Mouse (Mus musculus) stomach, embryonic 14.5 days (tissue): ENCODE data around the gene Gpr27. TPM values are rescaled to one million over a fixed set of nuclear protein-coding genes. Genes with fewer than 3 reads are reported as not detected.

ENCODE experiments used
- ATAC-seq: fragments of 200-750 bp; cut with Nextera tagmentation; 2 replicates; pipeline ENCODE4 v1.8.0; 2017; ENCODE audit warnings: low read depth, moderate TSS enrichment; ENCODE audit not compliant: insufficient number of reproducible peaks, insufficient read depth, low FRiP score
- H3K27ac ChIP-seq: fragments of 300-500 bp; sonication (generic); 2 replicates; pipeline ENCODE4 v1.5.1; 2014; ENCODE audit warnings: mild to moderate bottlenecking, low read length, moderate library complexity, mixed read lengths
- H3K27me3 ChIP-seq: fragments of 300-500 bp; sonication (generic); 2 replicates; pipeline ENCODE4 v1.6.1; 2014; ENCODE audit warnings: low read length, control low read depth, mixed read lengths; ENCODE audit not compliant: control insufficient read depth, insufficient read depth
- H3K36me3 ChIP-seq: fragments of 300-500 bp; sonication (generic); 2 replicates; pipeline ENCODE4 v1.6.1; 2014; ENCODE audit warnings: mild to moderate bottlenecking, control low read depth, low read length, moderate library complexity, mixed read lengths; ENCODE audit not compliant: control insufficient read depth, insufficient read depth
- H3K4me1 ChIP-seq: fragments of 300-500 bp; sonication (generic); 2 replicates; pipeline ENCODE4 v1.6.1; 2014; ENCODE audit warnings: low read length, control low read depth, mixed read lengths; ENCODE audit not compliant: control insufficient read depth, insufficient read depth
- H3K4me2 ChIP-seq: fragments of 300-500 bp; sonication (generic); replicated peaks from 2 replicates; pipeline ENCODE4 v1.6.1; 2014; ENCODE audit warnings: low read depth, low read length, control low read depth
- H3K4me3 ChIP-seq: fragments of 300-500 bp; sonication (generic); 2 replicates; pipeline ENCODE4 v1.5.1; 2014; ENCODE audit warnings: low read depth, low read length, control low read depth
- H3K9ac ChIP-seq: fragments of 300-500 bp; sonication (generic); replicated peaks from 2 replicates; pipeline ENCODE4 v1.6.1; 2014; ENCODE audit warnings: low read depth, mild to moderate bottlenecking, control low read depth, low read length, moderate library complexity, mixed read lengths
- H3K9me3 ChIP-seq: fragments of 300-500 bp; sonication (generic); 2 replicates; pipeline ENCODE4 v1.6.1; 2016; ENCODE audit warnings: low read depth, low read length, control low read depth; ENCODE audit not compliant: control insufficient read depth
- WGBS: fragments of 180-500 bp; shearing (Covaris S2); extraction: QIAGEN DNeasy Blood & Tissue Kit; methylation state at CpG from one replicate; pipeline ENCODE4 v1.1.7; 2014; 5-methylcytosine and 5-hydroxymethylcytosine counted together
- polyA plus RNA-seq: library from polyadenylated mRNA; unstranded; fragments of >200 nt; fragmentation: Nextera tagmentation; extraction: Ambion mirVana; gene quantifications from 2 replicates; pipeline ENCODE4 v1.2.1, GENCODE M21; 2014

The Gpr27 gene
- polyA plus RNA-seq, 1 experiment from 2014 or later, result 3.6 TPM

GRCm38 (mm10) chr6:99655488-99655887 is 37.0 kb upstream of the Gpr27 start:
- Histone ChIP-seq H3K4me1 (no peaks in the 10 kb centered on the region), H3K27ac (no peak overlapping the region), H3K4me3 (no peak overlapping the region), H3K9me3 (no peaks in the 10 kb centered on the region), H3K27me3 (no peaks in the 10 kb centered on the region), H3K9ac (no peak overlapping the region), H3K36me3 (no peaks in the 10 kb centered on the region), H3K4me2 (no peak overlapping the region)
- 58% methylated on average over 7 of the region's 7 CpGs for WGBS
- ATAC-seq, result no peak

- Histone ChIP-seq H3K4me1 (peaks cover 3% of the 10 kb centered on the region; the same call in 1 of the 2 replicates), H3K4me2 (no peak overlapping the region), H3K36me3 (no peaks in the 10 kb centered on the region), H3K9me3 (no peaks in the 10 kb centered on the region), H3K4me3 (no peak overlapping the region), H3K27me3 (no peaks in the 10 kb centered on the region), H3K27ac (no peak overlapping the region), H3K9ac (no peak overlapping the region)
- WGBS, result 87% methylated on average over 2 of the region's 2 CpGs
- no peak for ATAC-seq
These were observed 36.4 kb upstream of the Gpr27 start for GRCm38 (mm10) chr6:99656088-99656487.

- Histone ChIP-seq H3K9me3 (no peaks in the 10 kb centered on the region), H3K36me3 (no peaks in the 10 kb centered on the region), H3K4me2 (no peak overlapping the region), H3K4me3 (no peak overlapping the region), H3K4me1 (peaks cover 3% of the 10 kb centered on the region; the same call in 1 of the 2 replicates), H3K27ac (no peak overlapping the region), H3K9ac (no peak overlapping the region), H3K27me3 (no peaks in the 10 kb centered on the region)
- no peak for ATAC-seq
- 88% methylated on average over 10 of the region's 10 CpGs for WGBS
These were observed 33.9 kb upstream of the Gpr27 start for GRCm38 (mm10) chr6:99658586-99658985.

- Histone ChIP-seq H3K4me2 (no peak overlapping the region), H3K36me3 (no peaks in the 10 kb centered on the region), H3K4me3 (no peak overlapping the region), H3K9me3 (no peaks in the 10 kb centered on the region), H3K9ac (no peak overlapping the region), H3K4me1 (peaks cover 5% of the 10 kb centered on the region; the same call in 1 of the 2 replicates), H3K27me3 (no peaks in the 10 kb centered on the region), H3K27ac (0 out of 2 replicates have a peak overlapping the region, but pooled peaks have one; percentile 10)
- 32% methylated on average over 3 of the region's 3 CpGs for WGBS
- no peak for ATAC-seq
These were observed 32.0 kb upstream of the Gpr27 start for GRCm38 (mm10) chr6:99660443-99660842.

GRCm38 (mm10) chr6:99663232-99663631 is 29.2 kb upstream of the Gpr27 start:
- 78% methylated on average over 8 of the region's 8 CpGs for WGBS
- no peak overlapping the region for H3K4me3 ChIP-seq
- H3K9me3 ChIP-seq, result no peaks in the 10 kb centered on the region
- no peaks in the 10 kb centered on the region for H3K27me3 ChIP-seq
- H3K36me3 ChIP-seq, result no peaks in the 10 kb centered on the region
- H3K27ac ChIP-seq, result no peak overlapping the region
- no peak overlapping the region for H3K4me2 ChIP-seq
- no peak for ATAC-seq
- H3K9ac ChIP-seq, result no peak overlapping the region
- H3K4me1 ChIP-seq, result peaks cover 7% of the 10 kb centered on the region; the same call in 1 of the 2 replicates

GRCm38 (mm10) chr6:99665457-99666317 is 26.8 kb upstream of the Gpr27 start:
- peak overlapping the region; percentile 54 for H3K9ac ChIP-seq
- 0 out of 2 replicates have a peak overlapping the region, but pooled peaks have one; percentile 24 for H3K27ac ChIP-seq
- ATAC-seq, result no peak

GRCm38 (mm10) chr6:99666318-99667171 is 25.9 kb upstream of the Gpr27 start, which contains the start of the genes Eif4e3 and Gm20696:
Gene Eif4e3, minus strand, starts transcription at chr6:99666771.
Gene Gm20696, minus strand, starts transcription at chr6:99666797.
- Histone ChIP-seq H3K9ac (peak within 1 kb of the TSS; percentile 54), H3K27me3 (no peaks in the 10 kb centered on the region), H3K9me3 (no peaks in the 10 kb centered on the region), H3K27ac (peak within 1 kb of the TSS; percentile 36; the same call in 1 of the 2 replicates), H3K4me1 (peaks cover 5% of the 10 kb centered on the region; the same call in 1 of the 2 replicates), H3K4me2 (peak within 1 kb of the TSS; percentile 83), H3K4me3 (peak within 1 kb of the TSS; percentile 85), H3K36me3 (no peaks in the 10 kb centered on the region)
- ATAC-seq, result peak; percentile 66
- WGBS, result under 1% methylated on average over 67 of the region's 75 CpGs

More at GRCm38 (mm10) chr6:99665457-99666317, 26.8 kb upstream of the Gpr27 start:
- Histone ChIP-seq H3K4me3 (peak overlapping the region; percentile 85), H3K9me3 (no peaks in the 10 kb centered on the region), H3K4me2 (peak overlapping the region; percentile 83), H3K27me3 (no peaks in the 10 kb centered on the region), H3K4me1 (peaks cover 6% of the 10 kb centered on the region; the same call in 1 of the 2 replicates), H3K36me3 (no peaks in the 10 kb centered on the region)
- 22% methylated on average over 16 of the region's 16 CpGs for WGBS

- no peaks in the 10 kb centered on the region for H3K9me3 ChIP-seq
- peak overlapping the region; percentile 83 for H3K4me2 ChIP-seq
- peak overlapping the region; percentile 85 for H3K4me3 ChIP-seq
- H3K27ac ChIP-seq, result 0 out of 2 replicates have a peak overlapping the region, but pooled peaks have one; percentile 36
- peaks cover 5% of the 10 kb centered on the region; the same call in 1 of the 2 replicates for H3K4me1 ChIP-seq
- 26% methylated on average over 8 of the region's 8 CpGs for WGBS
- H3K27me3 ChIP-seq, result no peaks in the 10 kb centered on the region
- no peak overlapping the region for H3K9ac ChIP-seq
- no peaks in the 10 kb centered on the region for H3K36me3 ChIP-seq
- 0 out of 2 replicates have a peak, but pooled peaks have one; percentile 3 for ATAC-seq
These were observed 25.2 kb upstream of the Gpr27 start for GRCm38 (mm10) chr6:99667290-99667689.
